Mouse (Mus musculus): ENCODE data around the gene Lrmp.

DNA sequence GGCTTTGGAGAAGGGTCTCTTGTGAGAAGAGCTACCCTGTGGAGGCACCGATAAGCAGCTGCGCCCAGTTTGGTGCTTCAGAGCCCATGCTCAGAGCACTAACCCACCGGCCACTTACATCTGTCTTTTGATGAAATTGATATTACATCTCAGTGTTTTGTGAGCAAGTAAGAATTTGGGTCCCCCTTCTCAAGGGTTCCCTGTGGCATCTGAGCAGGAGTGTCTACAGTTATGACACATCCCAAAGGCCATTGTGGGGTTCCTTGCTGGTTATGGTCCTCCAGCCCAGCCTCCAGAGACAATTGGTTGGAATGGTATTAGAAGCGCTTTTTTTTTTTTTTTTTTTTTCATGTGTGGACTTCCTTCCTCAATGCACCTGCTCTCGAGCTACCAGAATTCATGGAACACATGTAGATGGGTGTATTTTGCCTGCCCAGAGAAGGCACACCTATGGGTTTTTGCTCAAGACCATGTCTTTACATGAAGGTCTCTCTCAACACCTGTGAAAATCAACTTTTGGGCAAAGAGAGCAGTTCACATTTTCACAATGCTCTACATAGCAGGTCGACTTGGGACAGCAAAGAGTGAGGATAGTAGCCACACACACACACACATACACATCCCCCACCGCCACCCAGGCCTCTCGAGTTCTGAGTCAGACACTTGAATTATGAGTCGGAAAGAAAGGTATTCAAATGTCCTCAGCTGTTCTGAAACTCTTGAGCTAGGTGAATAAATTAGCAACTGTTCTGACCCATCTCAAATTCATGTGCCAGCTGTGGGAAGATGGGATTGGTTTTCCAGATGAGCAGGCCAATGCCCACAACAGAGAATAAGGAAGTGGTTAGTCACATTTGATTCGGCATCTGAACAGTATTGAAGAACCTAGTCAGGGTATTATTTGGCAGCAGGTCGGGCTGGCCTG, 7.9 kb downstream of the Lrmp start:
- TF ChIP-seq USF1 (IDR thresholded peaks at IDR 0.05; ENCODE audit: low read depth): no peak
- TF ChIP-seq FOSL1 (IDR thresholded peaks at IDR 0.05; ENCODE audit: insufficient read depth, low read length, poor library complexity, severe bottlenecking): no peak
